Mouse (Mus musculus) lung, postnatal 0 days (tissue): Measurements from ENCODE around the gene Tmem116. TPM values are rescaled to one million over a fixed set of nuclear protein-coding genes. Genes with fewer than 3 reads are reported as not detected.

ENCODE experiments used
- ATAC-seq: fragments of 200-750 bp; cut with Nextera tagmentation; 2 replicates; pipeline ENCODE4 v1.8.0; 2017; ENCODE audit warnings: moderate library complexity
- DNase-seq: peaks from one replicate; pipeline ENCODE4 v3.0.0-alpha.2; 2016; ENCODE audit warnings: low spot score
- H3K27ac ChIP-seq: fragments of 300-500 bp; sonication (generic); 2 replicates; pipeline ENCODE4 v1.5.1; 2014; ENCODE audit warnings: antibody characterized with exemption, mild to moderate bottlenecking, low read length, mixed read lengths
- H3K27me3 ChIP-seq: fragments of 300-500 bp; sonication (generic); replicated peaks from 2 replicates; pipeline ENCODE4 v1.6.1; 2014; ENCODE audit warnings: low read length, mixed read lengths; ENCODE audit not compliant: insufficient read depth
- H3K36me3 ChIP-seq: fragments of 300-500 bp; sonication (generic); 2 replicates; pipeline ENCODE4 v1.6.1; 2014; ENCODE audit warnings: low read length, mixed read lengths; ENCODE audit not compliant: insufficient read depth
- H3K4me1 ChIP-seq: fragments of 300-500 bp; sonication (generic); 2 replicates; pipeline ENCODE4 v1.6.1; 2014; ENCODE audit warnings: antibody characterized with exemption, low read depth, low read length, mixed read lengths; ENCODE audit not compliant: insufficient read depth
- H3K4me2 ChIP-seq: fragments of 300-500 bp; sonication (generic); replicated peaks from 2 replicates; pipeline ENCODE4 v1.6.1; 2014; ENCODE audit warnings: low read depth, mild to moderate bottlenecking, low read length, moderate library complexity, mixed read lengths
- H3K4me3 ChIP-seq: fragments of 300-500 bp; sonication (generic); 2 replicates; pipeline ENCODE4 v1.5.1; 2014; ENCODE audit warnings: low read depth, low read length
- H3K9ac ChIP-seq: fragments of 300-500 bp; sonication (generic); replicated peaks from 2 replicates; pipeline ENCODE4 v1.6.1; 2014; ENCODE audit warnings: low read depth, mild to moderate bottlenecking
- H3K9me3 ChIP-seq: fragments of 300-500 bp; sonication (generic); 2 replicates; pipeline ENCODE4 v1.6.1; 2016; ENCODE audit warnings: low read length, mixed read lengths
- CTCF ChIP-seq: IDR thresholded peaks from 2 replicates; pipeline ENCODE4 v1.5.1; 2016; ENCODE audit warnings: antibody characterized with exemption, mild to moderate bottlenecking
- EP300 ChIP-seq: IDR thresholded peaks from 2 replicates; pipeline ENCODE4 v1.6.1; 2016; ENCODE audit warnings: antibody characterized with exemption, mild to moderate bottlenecking, control low read depth
- WGBS: fragments of 180-500 bp; shearing (Covaris S2); extraction: QIAGEN DNeasy Blood & Tissue Kit; methylation state at CpG from one replicate; pipeline ENCODE4 v1.1.7; 2014; 5-methylcytosine and 5-hydroxymethylcytosine counted together
- polyA plus RNA-seq: library from polyadenylated mRNA; unstranded; fragments of >200 nt; fragmentation: Nextera tagmentation; extraction: Ambion mirVana; gene quantifications from 2 replicates; pipeline ENCODE4 v1.2.1, GENCODE M21; 2015

Gene Tmem116
- polyA plus RNA-seq, 1 experiment from 2014 or later = 36.1 TPM

GRCm38 (mm10) chr5:121541235-121541634 lies 89.5 kb downstream of the Tmem116 start:
- no peak for ATAC-seq
- H3K9ac ChIP-seq = no peak overlapping the region
- H3K4me1 ChIP-seq = peaks cover 8% of the 10 kb centered on the region; the same call in 1 of the 2 replicates
- no peak overlapping the region for H3K4me3 ChIP-seq
- no peak overlapping the region for H3K4me2 ChIP-seq
- H3K27ac ChIP-seq = no peak overlapping the region
- H3K27me3 ChIP-seq = no peaks in the 10 kb centered on the region
- DNase-seq = no peak
- no peaks in the 10 kb centered on the region for H3K9me3 ChIP-seq
- 0 out of 2 replicates have a peak, but pooled peaks cover 10% of the 10 kb centered on the region for H3K36me3 ChIP-seq
- WGBS = 79% methylated on average over 7 of the region's 7 CpGs
- TF ChIP-seq EP300 (no peak), CTCF (peak; percentile 41)

- no peak overlapping the region for H3K4me3 ChIP-seq
- H3K4me2 ChIP-seq = no peak overlapping the region
- no peaks in the 10 kb centered on the region for H3K9me3 ChIP-seq
- 0 out of 2 replicates have a peak, but pooled peaks cover 3% of the 10 kb centered on the region for H3K36me3 ChIP-seq
- H3K27ac ChIP-seq = no peak overlapping the region
- H3K27me3 ChIP-seq = no peaks in the 10 kb centered on the region
- 69% methylated on average over 3 of the region's 3 CpGs for WGBS
- peaks cover 8% of the 10 kb centered on the region; the same call in 1 of the 2 replicates for H3K4me1 ChIP-seq
- no peak for TF ChIP-seq CTCF
- TF ChIP-seq EP300 = no peak
- no peak overlapping the region for H3K9ac ChIP-seq
- ATAC-seq (no peak), DNase-seq (no peak)
Observed at GRCm38 (mm10) chr5:121543370-121543769, 91.7 kb downstream of the Tmem116 start.

- H3K4me2 ChIP-seq = peak within 1 kb of the TSS; percentile 91
- peak within 1 kb of the TSS; percentile 92 for H3K9ac ChIP-seq
- under 1% methylated on average over 61 of the region's 97 CpGs for WGBS
- no peak for TF ChIP-seq EP300
- TF ChIP-seq CTCF = no peak
- H3K36me3 ChIP-seq = no peaks in the 10 kb centered on the region
- no peaks in the 10 kb centered on the region for H3K27me3 ChIP-seq
- H3K4me3 ChIP-seq = peak within 1 kb of the TSS; percentile 95
- H3K4me1 ChIP-seq = peaks cover 8% of the 10 kb centered on the region; the same call in 1 of the 2 replicates
- ATAC-seq (peak; percentile 72), DNase-seq (peak; percentile 49)
- H3K27ac ChIP-seq = peak within 1 kb of the TSS; percentile 96
- H3K9me3 ChIP-seq = no peaks in the 10 kb centered on the region
Observed at GRCm38 (mm10) chr5:121544910-121545792, 93.5 kb downstream of the Tmem116 start, which contains the start of the genes Adam1a and Gm42878. Gene Adam1a, minus strand, starts transcription at chr5:121545482. Gene Gm42878, minus strand, starts transcription at chr5:121545482.

GRCm38 (mm10) chr5:121545793-121546529 lies 94.3 kb downstream of the Tmem116 start, which contains the start of gene Mapkapk5:
Gene Mapkapk5, minus strand, starts transcription at chr5:121545905.
- ATAC-seq (peak; percentile 93), DNase-seq (peak; percentile 98)
- no peaks in the 10 kb centered on the region for H3K27me3 ChIP-seq
- no peaks in the 10 kb centered on the region for H3K36me3 ChIP-seq
- 2% methylated on average over 51 of the region's 55 CpGs for WGBS
- TF ChIP-seq EP300 = no peak
- TF ChIP-seq CTCF = 0 out of 2 replicates have a peak, but pooled peaks have one; percentile 7
- peaks cover 8% of the 10 kb centered on the region; the same call in 1 of the 2 replicates for H3K4me1 ChIP-seq
- H3K27ac ChIP-seq = peak within 1 kb of the TSS; percentile 96
- no peaks in the 10 kb centered on the region for H3K9me3 ChIP-seq
- H3K9ac ChIP-seq = peak within 1 kb of the TSS; percentile 92
- peak within 1 kb of the TSS; percentile 95 for H3K4me3 ChIP-seq
- H3K4me2 ChIP-seq = peak within 1 kb of the TSS; percentile 91

- peak overlapping the region; percentile 92 for H3K9ac ChIP-seq
- DNase-seq (peak; percentile 83), ATAC-seq (peak; percentile 47)
- 14% methylated on average over 6 of the region's 6 CpGs for WGBS
- no peaks in the 10 kb centered on the region for H3K9me3 ChIP-seq
- peaks cover 8% of the 10 kb centered on the region; the same call in 1 of the 2 replicates for H3K4me1 ChIP-seq
- TF ChIP-seq EP300 (no peak), CTCF (peak; percentile 79)
- H3K4me2 ChIP-seq = peak overlapping the region; percentile 91
- no peaks in the 10 kb centered on the region for H3K36me3 ChIP-seq
- no peak overlapping the region for H3K27ac ChIP-seq
- H3K4me3 ChIP-seq = peak overlapping the region; percentile 95
- no peaks in the 10 kb centered on the region for H3K27me3 ChIP-seq
Observed at GRCm38 (mm10) chr5:121546530-121546895, 94.8 kb downstream of the Tmem116 start.

- ATAC-seq = no peak
- WGBS = 86% methylated on average over 3 of the region's 3 CpGs
Observed at GRCm38 (mm10) chr5:121547084-121547483, 95.4 kb downstream of the Tmem116 start.

More at GRCm38 (mm10) chr5:121547084-121547483, 95.4 kb downstream of the Tmem116 start:
- no peaks in the 10 kb centered on the region for H3K27me3 ChIP-seq
- no peak overlapping the region for H3K9ac ChIP-seq
- H3K36me3 ChIP-seq = no peaks in the 10 kb centered on the region
- H3K27ac ChIP-seq = no peak overlapping the region
- no peak for DNase-seq
- H3K9me3 ChIP-seq = no peaks in the 10 kb centered on the region
- TF ChIP-seq EP300 = no peak
- no peak for TF ChIP-seq CTCF
- H3K4me1 ChIP-seq = peaks cover 8% of the 10 kb centered on the region; the same call in 1 of the 2 replicates
- no peak overlapping the region for H3K4me2 ChIP-seq
- no peak overlapping the region for H3K4me3 ChIP-seq
